Mouse (Mus musculus): ENCODE data around the gene Arhgap10.

- no peak for TF ChIP-seq MAFK (IDR thresholded peaks at IDR 0.05; ENCODE audit: insufficient replicate concordance, low read length)
- no peak for TF ChIP-seq USF2 (conservative IDR thresholded peaks at IDR 0.05; ENCODE audit: low read depth, low read length)
Observed at GRCm38 (mm10) chr8:77256450-77257084, 261.2 kb downstream of the Arhgap10 start.

All from CH12.LX (cell line).